Mouse (Mus musculus): Measurements from ENCODE around the gene Nlrp3. TPM values are rescaled to one million over a fixed set of nuclear protein-coding genes. Genes with fewer than 3 reads are reported as not detected.

Nlrp3 gene
- polyA plus RNA-seq, 1 experiment from 2014 or later = 0.35 TPM

DNA sequence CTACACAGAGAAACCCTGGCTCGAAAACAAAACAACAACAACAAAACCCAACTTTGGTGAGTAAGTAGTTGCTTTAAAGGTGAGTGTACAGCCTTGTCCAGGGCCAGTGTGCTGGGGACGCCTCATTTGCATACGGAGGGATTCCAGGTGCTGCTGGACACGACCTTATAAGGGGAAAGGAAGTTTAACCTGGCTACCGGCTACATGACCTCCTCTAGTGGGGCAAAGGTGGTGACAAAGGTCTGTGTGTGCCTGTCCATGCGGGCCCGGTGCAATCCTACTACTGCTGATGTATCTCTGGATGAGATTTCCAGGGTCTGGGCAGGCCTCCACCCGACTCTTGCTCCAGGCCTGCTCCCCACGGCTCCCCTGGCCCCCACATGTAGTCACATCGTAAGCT, 28.6 kb upstream of the Nlrp3 start:
- peaks cover 3% of the 10 kb centered on the region; the same call in 1 of the 2 replicates for H3K36me3 ChIP-seq (ENCODE audit: control insufficient read depth, insufficient read depth)
- no peak overlapping the region for H3K4me3 ChIP-seq (ENCODE audit: low read length)
- no peaks in the 10 kb centered on the region for H3K9me3 ChIP-seq (replicated peaks; ENCODE audit: control insufficient read depth, low read length)
- WGBS = 88% methylated on average over 10 of the region's 10 CpGs
- no peak overlapping the region for H3K27ac ChIP-seq (ENCODE audit: low read length)
- no peak for ATAC-seq (replicated peaks; ENCODE audit: extremely low read depth, insufficient read depth, low FRiP score)
- H3K9ac ChIP-seq (ENCODE audit: low read length) = no peak overlapping the region
- H3K4me1 ChIP-seq (ENCODE audit: control insufficient read depth, insufficient read depth, low read length) = no peaks in the 10 kb centered on the region
- no peak overlapping the region for H3K4me2 ChIP-seq (ENCODE audit: low read depth, low read length)
- H3K27me3 ChIP-seq (ENCODE audit: control insufficient read depth, insufficient read depth, low read length) = no peaks in the 10 kb centered on the region

DNA sequence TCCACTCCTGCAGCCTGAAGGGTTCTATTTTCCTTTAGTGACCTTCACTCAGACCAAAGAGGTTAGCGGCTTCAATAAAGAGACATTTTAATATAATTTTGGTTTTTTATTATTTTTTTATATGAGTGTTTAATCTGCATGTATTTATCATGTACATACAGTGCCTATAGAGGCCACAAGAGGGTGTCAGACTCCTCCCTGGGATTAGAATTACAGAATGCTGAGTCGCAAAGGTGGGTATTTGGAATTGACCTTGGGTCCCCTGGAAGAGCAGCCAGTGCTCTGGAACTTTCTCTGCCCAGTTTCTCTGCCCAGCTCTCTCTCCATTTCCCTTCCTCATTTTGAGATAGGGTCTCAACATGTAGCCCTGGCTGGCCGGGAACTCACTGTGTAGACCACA, 27.8 kb upstream of the Nlrp3 start:
- Histone ChIP-seq H3K4me2 (ENCODE audit: low read depth, low read length) (no peak overlapping the region), H3K9ac (ENCODE audit: low read length) (no peak overlapping the region), H3K27ac (ENCODE audit: low read length) (no peak overlapping the region), H3K36me3 (ENCODE audit: control insufficient read depth, insufficient read depth) (peaks cover 3% of the 10 kb centered on the region; the same call in 1 of the 2 replicates), H3K4me3 (ENCODE audit: low read length) (no peak overlapping the region), H3K4me1 (ENCODE audit: control insufficient read depth, insufficient read depth, low read length) (no peaks in the 10 kb centered on the region), H3K9me3 (replicated peaks; ENCODE audit: control insufficient read depth, low read length) (no peaks in the 10 kb centered on the region), H3K27me3 (ENCODE audit: control insufficient read depth, insufficient read depth, low read length) (no peaks in the 10 kb centered on the region)
- ATAC-seq (replicated peaks; ENCODE audit: extremely low read depth, insufficient read depth, low FRiP score) = no peak
- WGBS = 68% methylated on average over 3 of the region's 3 CpGs

DNA sequence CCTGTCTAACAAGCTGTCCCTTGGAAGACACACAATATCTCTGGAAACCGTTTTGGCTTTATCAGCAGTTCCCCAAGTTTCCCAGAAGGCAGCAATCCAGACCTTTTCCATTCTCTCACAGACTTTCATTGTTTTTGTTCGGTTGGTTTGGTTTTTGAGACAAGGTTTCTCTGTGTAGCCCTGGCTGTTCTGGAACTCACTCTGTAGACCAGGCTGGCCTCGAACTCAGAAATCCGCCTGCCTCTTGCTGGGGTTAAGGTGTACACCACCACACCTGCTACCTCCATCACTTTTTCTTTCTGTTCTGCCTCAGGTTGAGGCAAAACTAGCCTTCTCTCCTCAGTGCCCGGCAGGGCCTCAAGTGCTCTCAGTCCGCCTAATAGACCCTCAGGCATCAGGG, 27.0 kb upstream of the Nlrp3 start:
- peak overlapping the region; percentile 62 for H3K27ac ChIP-seq (ENCODE audit: low read length)
- no peaks in the 10 kb centered on the region for H3K27me3 ChIP-seq (ENCODE audit: control insufficient read depth, insufficient read depth, low read length)
- no peaks in the 10 kb centered on the region for H3K9me3 ChIP-seq (replicated peaks; ENCODE audit: control insufficient read depth, low read length)
- no peak overlapping the region for H3K4me2 ChIP-seq (ENCODE audit: low read depth, low read length)
- peaks cover 3% of the 10 kb centered on the region; the same call in 1 of the 2 replicates for H3K36me3 ChIP-seq (ENCODE audit: control insufficient read depth, insufficient read depth)
- WGBS = 54% methylated on average over 6 of the region's 6 CpGs
- H3K4me3 ChIP-seq (ENCODE audit: low read length) = no peak overlapping the region
- no peaks in the 10 kb centered on the region for H3K4me1 ChIP-seq (ENCODE audit: control insufficient read depth, insufficient read depth, low read length)
- no peak for ATAC-seq (replicated peaks; ENCODE audit: extremely low read depth, insufficient read depth, low FRiP score)
- H3K9ac ChIP-seq (ENCODE audit: low read length) = no peak overlapping the region

DNA sequence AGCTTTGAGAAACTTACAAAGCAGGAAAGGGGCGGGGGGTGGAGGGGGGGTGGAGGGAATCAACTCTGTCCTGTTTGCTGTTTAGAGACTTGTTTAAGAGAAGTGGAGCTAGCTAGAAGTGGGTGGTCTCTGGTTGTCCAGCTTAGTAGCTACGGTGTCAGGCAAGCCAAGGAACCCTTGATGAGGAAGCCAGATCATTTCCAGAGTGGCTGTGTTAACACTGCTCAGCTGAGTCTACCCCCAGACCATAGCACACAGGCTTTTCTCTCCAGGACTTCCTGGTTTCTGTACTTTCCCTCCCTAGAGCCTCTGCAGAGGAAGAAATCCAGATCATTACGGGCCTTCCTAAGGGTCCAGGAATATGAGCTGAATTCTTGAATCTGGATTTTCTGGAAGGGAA, 26.6 kb upstream of the Nlrp3 start:
- Histone ChIP-seq H3K4me3 (ENCODE audit: low read length) (no peak overlapping the region), H3K9me3 (replicated peaks; ENCODE audit: control insufficient read depth, low read length) (no peaks in the 10 kb centered on the region), H3K27me3 (ENCODE audit: control insufficient read depth, insufficient read depth, low read length) (no peaks in the 10 kb centered on the region), H3K4me1 (ENCODE audit: control insufficient read depth, insufficient read depth, low read length) (no peaks in the 10 kb centered on the region; the same call in 1 of the 2 replicates), H3K36me3 (ENCODE audit: control insufficient read depth, insufficient read depth) (peaks cover 3% of the 10 kb centered on the region; the same call in 1 of the 2 replicates), H3K4me2 (ENCODE audit: low read depth, low read length) (no peak overlapping the region), H3K9ac (ENCODE audit: low read length) (no peak overlapping the region), H3K27ac (ENCODE audit: low read length) (peak overlapping the region; percentile 62)
- ATAC-seq (replicated peaks; ENCODE audit: extremely low read depth, insufficient read depth, low FRiP score) = peak; percentile 33; the same call in 1 of the 2 replicates
- 47% methylated on average over 3 of the region's 3 CpGs for WGBS

DNA sequence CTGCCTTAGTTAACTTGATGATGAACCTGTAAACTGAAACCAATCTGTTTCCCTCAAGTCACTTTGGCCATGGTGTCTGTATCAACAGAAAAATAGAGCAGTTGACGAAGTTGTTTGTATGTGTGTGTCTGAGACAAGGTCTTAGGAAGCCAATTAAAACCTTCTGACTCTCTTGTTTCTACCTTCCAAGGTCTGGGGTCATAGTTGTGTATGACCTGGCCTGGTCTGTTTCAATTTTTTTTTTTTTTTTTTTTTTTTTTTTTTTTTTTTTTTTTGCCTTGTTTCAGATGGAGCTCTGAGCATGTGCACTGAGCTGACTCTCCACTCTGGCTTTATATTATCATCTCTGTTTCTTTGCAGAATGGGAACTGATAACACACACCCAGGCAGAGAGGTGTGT, 23.9 kb upstream of the Nlrp3 start:
- no peak overlapping the region for H3K4me2 ChIP-seq (ENCODE audit: low read depth, low read length)
- no peaks in the 10 kb centered on the region; the same call in 1 of the 2 replicates for H3K4me1 ChIP-seq (ENCODE audit: control insufficient read depth, insufficient read depth, low read length)
- no peaks in the 10 kb centered on the region for H3K36me3 ChIP-seq (ENCODE audit: control insufficient read depth, insufficient read depth)
- H3K4me3 ChIP-seq (ENCODE audit: low read length) = no peak overlapping the region
- ATAC-seq (replicated peaks; ENCODE audit: extremely low read depth, insufficient read depth, low FRiP score) = no peak
- no peaks in the 10 kb centered on the region for H3K9me3 ChIP-seq (replicated peaks; ENCODE audit: control insufficient read depth, low read length)
- no peak overlapping the region for H3K9ac ChIP-seq (ENCODE audit: low read length)
- no peak overlapping the region for H3K27ac ChIP-seq (ENCODE audit: low read length)
- no peaks in the 10 kb centered on the region for H3K27me3 ChIP-seq (ENCODE audit: control insufficient read depth, insufficient read depth, low read length)
- 94% methylated on average over 1 of the region's 1 CpGs for WGBS

DNA sequence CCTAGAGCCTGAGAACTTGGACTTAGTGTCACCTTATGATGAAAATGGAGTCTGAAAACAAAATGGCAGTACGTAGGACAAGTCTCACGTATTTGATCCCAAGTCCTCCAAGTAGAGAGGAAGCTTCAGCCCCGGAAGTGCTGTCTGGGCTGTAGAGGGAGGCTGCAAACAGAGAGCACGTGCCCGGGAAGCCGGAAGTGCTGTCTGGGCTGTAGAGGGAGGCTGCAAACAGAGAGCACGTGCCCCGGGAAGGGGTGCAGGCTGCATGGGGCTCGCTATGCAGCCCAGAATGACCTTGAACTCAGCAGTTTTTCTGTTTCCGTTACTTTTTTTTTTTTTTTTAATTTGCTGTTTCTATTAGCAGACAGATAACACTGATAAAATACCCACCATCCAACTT, 23.1 kb upstream of the Nlrp3 start:
- H3K27ac ChIP-seq (ENCODE audit: low read length) = no peak overlapping the region
- no peak for ATAC-seq (replicated peaks; ENCODE audit: extremely low read depth, insufficient read depth, low FRiP score)
- 40% methylated on average over 10 of the region's 10 CpGs for WGBS

DNA sequence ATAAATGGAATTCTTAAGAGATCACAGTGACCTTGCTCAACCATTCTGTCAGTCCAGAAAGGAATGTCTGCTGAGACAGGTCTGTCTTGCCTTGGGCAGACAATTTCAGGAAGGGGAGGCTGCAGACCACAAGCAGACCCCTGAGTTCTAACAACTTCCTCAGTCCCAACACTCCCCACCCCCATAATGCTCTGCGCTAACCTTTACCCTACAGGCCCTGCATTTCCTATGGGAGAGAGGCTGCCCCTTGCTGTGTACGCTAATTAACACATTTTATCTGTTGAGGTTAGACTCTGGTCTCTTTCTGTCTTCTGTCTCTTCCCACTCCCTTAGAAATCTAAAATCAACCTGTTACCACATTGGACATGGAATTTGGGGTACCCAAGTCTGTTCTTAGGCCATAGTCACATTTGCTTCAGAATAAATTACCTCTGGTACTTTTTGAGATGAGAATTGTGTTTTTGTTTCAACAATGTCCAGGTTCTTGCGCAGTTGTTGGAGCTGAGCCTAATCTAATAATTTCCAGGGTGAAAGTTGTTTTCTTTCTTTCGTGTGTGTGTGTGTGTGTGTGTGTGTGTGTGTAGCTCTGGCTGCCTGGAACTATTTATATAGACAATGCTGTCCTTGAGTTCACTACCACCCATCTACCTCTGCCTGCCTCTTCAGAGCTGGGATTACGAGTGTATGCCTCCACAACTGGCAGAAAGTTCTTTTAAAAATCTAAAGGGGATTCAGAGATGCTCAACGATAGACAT, 21.4 kb upstream of the Nlrp3 start:
- Histone ChIP-seq H3K36me3 (ENCODE audit: control insufficient read depth, insufficient read depth) (no peaks in the 10 kb centered on the region), H3K4me1 (ENCODE audit: control insufficient read depth, insufficient read depth, low read length) (no peaks in the 10 kb centered on the region; the same call in 1 of the 2 replicates), H3K9ac (ENCODE audit: low read length) (no peak overlapping the region), H3K4me3 (ENCODE audit: low read length) (no peak overlapping the region), H3K27me3 (ENCODE audit: control insufficient read depth, insufficient read depth, low read length) (no peaks in the 10 kb centered on the region), H3K27ac (ENCODE audit: low read length) (no peak overlapping the region), H3K4me2 (ENCODE audit: low read depth, low read length) (no peak overlapping the region), H3K9me3 (replicated peaks; ENCODE audit: control insufficient read depth, low read length) (peaks cover 4% of the 10 kb centered on the region; the same call in 1 of the 2 replicates)
- no peak for ATAC-seq (replicated peaks; ENCODE audit: extremely low read depth, insufficient read depth, low FRiP score)
- WGBS = 59% methylated on average over 6 of the region's 6 CpGs

More for the DNA sequence above, 23.1 kb upstream of the Nlrp3 start:
- Histone ChIP-seq H3K9me3 (replicated peaks; ENCODE audit: control insufficient read depth, low read length) (no peaks in the 10 kb centered on the region), H3K9ac (ENCODE audit: low read length) (no peak overlapping the region), H3K4me3 (ENCODE audit: low read length) (no peak overlapping the region), H3K27me3 (ENCODE audit: control insufficient read depth, insufficient read depth, low read length) (no peaks in the 10 kb centered on the region), H3K4me2 (ENCODE audit: low read depth, low read length) (no peak overlapping the region), H3K36me3 (ENCODE audit: control insufficient read depth, insufficient read depth) (no peaks in the 10 kb centered on the region), H3K4me1 (ENCODE audit: control insufficient read depth, insufficient read depth, low read length) (no peaks in the 10 kb centered on the region; the same call in 1 of the 2 replicates)

DNA sequence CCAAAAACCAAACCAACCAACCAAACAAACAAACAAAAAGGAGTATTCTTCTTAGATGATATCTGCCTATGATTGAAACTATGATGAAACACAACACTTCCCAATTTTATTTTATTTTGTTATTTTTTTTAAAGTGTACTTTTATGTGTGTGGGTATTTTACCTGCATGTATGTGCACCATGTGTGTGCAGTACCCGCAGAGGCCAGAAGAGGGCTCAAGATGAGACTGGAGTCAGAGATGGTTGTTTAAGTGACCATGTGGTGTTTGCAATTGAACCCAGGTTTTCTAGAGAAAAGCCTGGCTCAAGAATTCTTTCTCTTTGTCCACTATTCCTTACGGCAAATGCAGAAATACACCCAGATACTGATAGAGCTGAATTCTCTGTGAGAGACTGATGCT, 17.2 kb upstream of the Nlrp3 start:
- no peaks in the 10 kb centered on the region for H3K27me3 ChIP-seq (ENCODE audit: control insufficient read depth, insufficient read depth, low read length)
- H3K4me1 ChIP-seq (ENCODE audit: control insufficient read depth, insufficient read depth, low read length) = no peaks in the 10 kb centered on the region; the same call in 1 of the 2 replicates
- H3K36me3 ChIP-seq (ENCODE audit: control insufficient read depth, insufficient read depth) = no peaks in the 10 kb centered on the region
- WGBS = 93% methylated on average over 2 of the region's 2 CpGs
- H3K4me3 ChIP-seq (ENCODE audit: low read length) = no peak overlapping the region
- no peak overlapping the region for H3K4me2 ChIP-seq (ENCODE audit: low read depth, low read length)
- ATAC-seq (replicated peaks; ENCODE audit: extremely low read depth, insufficient read depth, low FRiP score) = no peak
- H3K27ac ChIP-seq (ENCODE audit: low read length) = no peak overlapping the region
- no peak overlapping the region for H3K9ac ChIP-seq (ENCODE audit: low read length)
- H3K9me3 ChIP-seq (replicated peaks; ENCODE audit: control insufficient read depth, low read length) = peaks cover 4% of the 10 kb centered on the region; the same call in 1 of the 2 replicates

DNA sequence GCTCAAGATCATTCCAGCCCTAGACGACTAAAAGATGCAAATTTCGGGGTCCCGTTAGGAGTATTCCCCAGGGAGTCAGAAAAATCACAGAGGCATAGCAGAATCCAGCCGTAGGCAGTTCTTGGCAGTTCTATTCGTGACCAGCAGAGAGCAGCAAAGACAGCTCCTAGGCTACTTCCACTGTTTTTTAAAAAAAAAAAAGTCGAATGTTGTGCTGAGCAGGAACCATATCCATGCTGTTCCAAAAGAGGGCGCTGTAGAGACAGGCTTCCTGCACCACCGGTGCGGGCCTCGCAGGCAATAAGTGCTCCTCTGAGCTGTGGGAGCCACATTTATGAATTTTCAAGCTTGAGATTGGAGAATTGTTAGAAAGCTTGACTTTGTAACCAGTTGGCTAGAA, 16.1 kb upstream of the Nlrp3 start:
- H3K27ac ChIP-seq (ENCODE audit: low read length) = no peak overlapping the region
- H3K9ac ChIP-seq (ENCODE audit: low read length) = no peak overlapping the region
- H3K36me3 ChIP-seq (ENCODE audit: control insufficient read depth, insufficient read depth) = no peaks in the 10 kb centered on the region
- no peak overlapping the region for H3K4me3 ChIP-seq (ENCODE audit: low read length)
- 9% methylated on average over 10 of the region's 10 CpGs for WGBS
- H3K4me1 ChIP-seq (ENCODE audit: control insufficient read depth, insufficient read depth, low read length) = no peaks in the 10 kb centered on the region
- ATAC-seq (replicated peaks; ENCODE audit: extremely low read depth, insufficient read depth, low FRiP score) = no peak
- H3K27me3 ChIP-seq (ENCODE audit: control insufficient read depth, insufficient read depth, low read length) = no peaks in the 10 kb centered on the region
- peaks cover 4% of the 10 kb centered on the region; the same call in 1 of the 2 replicates for H3K9me3 ChIP-seq (replicated peaks; ENCODE audit: control insufficient read depth, low read length)
- no peak overlapping the region for H3K4me2 ChIP-seq (ENCODE audit: low read depth, low read length)
